Mouse (Mus musculus) neural tube, embryonic 10.5 days (tissue): ENCODE measurements around the gene Ecm2.

Experiments
- DNase-seq: peaks from one replicate; pipeline ENCODE4 v3.0.0-alpha.2; 2017; ENCODE audit warnings: low spot score; ENCODE audit errors: extremely low spot score

The Ecm2 gene

DNA sequence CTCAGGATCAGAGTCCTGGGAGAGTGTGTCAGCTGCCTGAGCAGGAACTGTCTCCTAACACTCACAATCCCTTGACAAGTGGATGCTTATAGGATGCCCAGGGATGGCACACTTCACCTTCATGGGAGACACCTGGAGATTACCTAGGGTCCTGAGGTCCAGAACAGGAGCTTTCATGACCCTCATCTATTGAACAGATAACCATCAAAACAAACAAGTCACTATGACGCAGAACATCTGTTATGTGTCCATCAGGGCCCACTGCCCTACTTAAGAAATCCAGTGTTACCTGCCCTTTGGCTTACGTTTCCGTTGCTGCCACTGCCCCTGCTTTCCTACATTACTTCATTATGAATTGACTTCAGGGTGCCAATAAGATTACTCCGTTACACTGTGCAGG, 1.2 kb downstream of the Ecm2 start:
- no peak for DNase-seq

DNA sequence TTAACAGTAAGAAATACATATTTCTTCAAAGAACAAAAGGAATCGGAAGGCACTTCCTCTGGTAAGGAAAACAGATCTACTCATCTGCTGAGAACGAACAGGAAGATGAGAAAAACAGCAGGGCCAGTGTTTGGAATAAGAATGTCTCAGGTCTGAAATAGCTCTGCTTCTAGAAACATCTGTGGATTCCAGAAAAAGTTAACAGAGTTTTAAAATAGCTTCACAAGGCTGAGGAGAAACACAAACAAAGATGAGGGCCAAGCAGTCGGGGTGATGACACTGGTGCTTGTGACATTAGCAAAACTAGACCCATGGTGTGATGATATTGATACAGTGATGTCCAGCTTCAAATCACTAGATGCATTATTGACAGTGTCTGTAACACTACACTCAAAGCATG, 2.6 kb downstream of the Ecm2 start:
- DNase-seq: no peak

DNA sequence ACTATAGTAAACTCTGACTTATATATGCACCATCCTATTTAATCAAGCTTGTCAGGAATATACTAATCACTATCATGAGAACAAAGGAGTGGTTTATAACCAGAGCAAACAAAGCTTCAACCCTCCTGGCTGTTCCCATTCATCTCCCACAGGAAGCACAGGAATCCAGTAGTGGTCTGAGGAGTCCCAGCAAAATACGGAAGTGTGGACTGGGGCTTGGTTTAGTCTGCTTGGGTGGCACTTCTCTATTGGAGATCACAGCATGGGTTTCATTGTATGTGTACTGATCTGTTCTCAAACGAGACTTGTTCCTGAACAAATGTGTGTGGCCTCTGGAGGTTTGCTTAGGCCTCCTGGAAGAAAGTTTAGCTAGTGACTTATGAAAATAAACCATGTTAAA, 14.2 kb downstream of the Ecm2 start:
- no peak for DNase-seq

DNA sequence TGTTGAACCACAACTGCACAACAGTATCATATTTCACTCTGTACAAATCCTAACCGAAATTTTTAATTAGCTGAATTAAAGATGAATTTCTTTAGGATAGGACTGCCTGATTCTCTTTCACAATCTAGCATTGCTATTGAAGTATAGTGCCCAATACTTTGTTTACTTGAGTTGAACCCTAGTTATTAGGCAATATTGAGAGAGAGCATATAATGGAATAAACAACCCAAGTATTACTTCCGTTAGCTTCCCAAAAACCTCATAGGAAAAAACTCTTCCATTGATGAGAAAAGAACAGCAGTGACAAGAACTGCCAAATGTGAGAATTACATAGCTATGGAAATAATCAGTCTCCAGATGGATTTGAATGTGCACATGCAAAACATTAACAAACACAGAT, 21.6 kb downstream of the Ecm2 start:
- no peak for DNase-seq

DNA sequence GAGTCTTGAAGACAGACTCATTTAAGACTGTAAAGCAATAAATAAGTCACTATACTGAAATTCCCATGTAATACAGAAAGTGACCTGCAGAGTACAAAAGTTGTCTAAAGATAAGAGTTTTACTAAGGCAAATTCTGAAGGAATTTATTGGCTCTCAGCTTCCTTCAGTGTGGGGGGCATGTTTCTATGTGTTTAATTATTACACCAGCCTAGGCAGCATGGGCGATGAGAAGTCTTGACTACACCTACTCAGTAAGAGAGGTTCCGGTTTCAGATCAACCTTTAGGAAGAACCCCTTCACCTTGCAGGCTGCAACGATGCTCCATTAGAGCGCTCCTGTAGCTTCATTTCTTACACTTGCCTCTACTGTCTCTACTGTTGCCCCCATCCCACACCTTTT, 26.0 kb downstream of the Ecm2 start:
- no peak for DNase-seq

DNA sequence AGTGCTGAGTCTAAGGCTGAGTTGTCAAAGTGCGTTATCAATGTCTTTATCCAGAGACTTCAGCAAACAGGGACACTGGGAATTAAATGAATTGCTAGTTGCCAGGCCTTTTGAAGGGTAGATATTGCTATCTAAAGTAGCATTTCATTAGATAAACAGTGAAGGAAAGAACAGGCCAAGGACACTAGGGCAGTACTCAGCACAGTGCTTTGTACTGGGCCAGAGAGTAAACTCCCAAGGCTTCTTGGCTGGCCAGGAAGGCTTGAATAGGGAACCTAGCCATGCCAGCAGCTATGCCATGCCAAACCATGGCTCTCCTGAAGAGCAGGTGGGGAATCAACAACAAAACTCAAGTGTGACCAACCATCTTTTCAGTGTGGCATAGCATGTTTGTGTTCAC, 32.3 kb downstream of the Ecm2 start:
- DNase-seq: no peak

DNA sequence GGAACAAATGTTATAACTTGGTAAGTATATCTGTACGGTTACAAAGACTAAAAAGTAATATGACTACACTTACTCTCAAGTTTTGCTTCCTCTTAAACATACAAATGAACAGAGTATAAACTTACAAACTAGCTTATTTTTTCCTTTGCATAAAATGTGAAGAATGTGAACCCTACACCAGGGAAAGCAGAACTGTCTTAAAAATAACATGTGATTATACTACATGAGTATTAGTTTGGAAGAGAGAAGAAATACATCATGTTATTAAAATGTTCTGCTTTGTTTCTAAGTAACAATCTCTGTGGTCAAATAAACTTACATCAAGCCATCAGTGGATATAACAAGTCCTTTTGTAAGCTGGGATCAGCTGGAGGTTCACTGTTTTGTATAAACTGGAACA, 34.1 kb downstream of the Ecm2 start:
- DNase-seq: no peak

DNA sequence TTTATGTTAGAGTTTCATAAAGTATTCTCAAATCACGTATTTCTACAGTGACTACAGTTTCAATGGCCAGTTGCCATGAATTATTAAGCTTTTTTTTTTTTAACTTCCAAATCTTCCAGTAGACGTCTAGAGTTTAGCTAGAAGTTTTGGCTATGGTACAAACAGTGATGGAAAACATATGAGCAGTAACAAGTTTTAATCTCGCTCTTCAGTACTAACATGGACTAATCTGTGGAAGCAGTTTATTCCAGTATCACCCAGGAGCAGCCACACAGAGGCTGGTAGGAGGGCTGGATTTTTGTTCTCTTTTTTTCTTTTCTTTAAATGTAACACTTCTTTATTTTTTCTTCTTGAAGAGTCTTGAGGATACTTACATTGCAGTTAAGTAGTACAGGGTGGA, 39.7 kb downstream of the Ecm2 start, which contains the start of gene Aspn:
Aspn (plus strand) TSS at position 165 of the 400 bp plus-strand sequence.
- DNase-seq: no peak

DNA sequence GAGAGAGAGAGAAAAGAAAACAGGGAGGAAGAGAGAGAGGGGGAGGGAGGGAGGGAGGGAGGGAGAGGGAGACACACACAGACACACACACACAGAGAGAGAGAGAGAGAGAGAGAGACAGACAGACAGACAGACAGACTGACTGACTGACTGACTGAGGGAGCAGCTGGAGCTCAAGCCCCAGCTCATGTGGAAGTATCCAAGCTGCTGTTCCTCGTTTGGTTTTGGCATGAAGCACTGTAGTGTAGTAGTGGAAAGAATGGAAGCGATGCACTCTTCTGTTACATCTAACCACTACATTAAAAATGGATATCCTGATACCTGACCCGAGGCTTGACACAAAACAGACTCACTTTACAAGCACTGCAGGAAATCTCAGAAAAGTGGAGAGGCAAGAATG, 41.0 kb downstream of the Ecm2 start:
- DNase-seq: no peak

DNA sequence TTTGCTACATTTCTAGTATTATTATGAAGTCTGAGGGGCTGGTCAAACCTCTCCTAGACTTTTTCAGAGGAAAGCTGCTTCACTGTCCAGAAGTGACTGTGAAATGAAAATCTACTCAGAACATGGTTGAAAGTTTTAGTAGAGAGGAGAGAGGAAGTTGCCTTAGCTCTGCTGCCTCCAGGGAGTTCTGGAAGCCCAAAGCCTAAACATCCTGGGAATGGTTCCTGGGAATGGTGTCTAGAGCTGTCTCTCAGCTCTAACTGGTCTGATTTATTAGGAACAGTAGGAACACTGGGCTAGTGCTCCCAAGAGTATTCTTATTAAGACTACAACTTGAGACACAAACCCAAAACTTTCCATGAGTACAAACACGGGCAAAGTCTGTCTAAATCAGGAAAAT, 41.9 kb downstream of the Ecm2 start:
- no peak for DNase-seq

DNA sequence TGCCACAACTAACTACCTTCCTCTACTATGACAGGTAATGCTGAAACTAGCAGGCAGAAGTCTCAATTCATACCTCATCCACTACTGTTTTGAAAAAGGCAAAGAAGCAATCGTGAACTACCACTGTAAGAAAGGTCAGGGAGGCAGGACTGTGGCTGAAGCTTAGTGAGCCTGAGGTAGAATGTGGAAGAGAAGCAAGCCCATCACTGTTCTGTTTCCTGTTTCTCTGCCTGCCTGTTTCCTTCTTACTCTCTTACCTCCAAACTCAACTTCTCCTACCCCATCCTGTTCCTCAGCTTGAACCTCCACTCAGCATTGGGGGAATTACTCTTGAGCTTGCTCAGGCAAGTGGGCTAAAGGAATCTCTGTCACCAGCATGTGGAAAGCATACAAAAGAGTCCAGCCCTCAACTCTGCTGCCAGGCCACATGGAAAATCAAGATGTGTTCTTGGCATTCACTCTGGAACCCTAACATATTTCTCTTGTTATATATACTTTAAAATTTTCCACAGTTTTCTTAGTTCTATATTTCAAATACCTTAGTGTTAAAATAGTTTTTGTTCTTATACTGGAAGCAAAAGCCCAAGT, 43.0 kb downstream of the Ecm2 start:
- no peak for DNase-seq

DNA sequence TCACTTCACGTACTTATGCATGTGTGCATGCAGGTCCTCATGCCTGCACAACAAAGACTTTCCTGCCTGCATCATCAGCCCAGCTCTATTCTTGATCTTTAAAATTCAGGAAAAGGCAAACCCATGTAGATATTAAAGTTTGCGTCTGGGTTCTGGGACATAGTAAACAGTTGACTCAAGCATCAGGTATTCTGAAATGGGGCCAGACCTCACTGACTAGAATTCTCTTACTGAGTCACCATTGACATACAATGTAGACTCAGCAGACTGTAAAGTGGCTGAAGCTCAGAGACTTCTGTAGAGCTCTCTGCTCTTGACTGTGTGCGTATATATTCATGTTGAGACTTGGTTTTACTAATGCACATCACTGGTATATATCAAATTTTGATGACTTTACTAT, 45.0 kb downstream of the Ecm2 start:
- DNase-seq: no peak

DNA sequence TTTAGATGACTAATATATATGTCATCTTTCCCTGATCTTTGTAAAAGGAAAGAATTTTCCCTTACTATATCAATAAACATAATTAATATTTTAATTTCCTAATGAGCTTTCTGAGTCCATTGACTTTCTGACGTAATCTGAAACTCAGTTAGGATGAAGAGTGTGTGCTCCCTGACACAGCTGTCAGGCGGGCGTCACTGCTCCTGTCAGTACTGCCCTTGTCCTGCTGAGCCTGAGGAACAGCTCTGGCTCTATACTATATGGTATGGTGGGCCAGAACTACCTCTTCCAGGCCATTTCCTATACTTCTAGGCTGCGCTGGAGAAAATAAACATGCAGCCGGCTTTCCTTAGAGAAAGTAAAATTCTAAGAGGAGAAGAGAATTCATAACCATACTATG, 49.9 kb downstream of the Ecm2 start:
- no peak for DNase-seq

DNA sequence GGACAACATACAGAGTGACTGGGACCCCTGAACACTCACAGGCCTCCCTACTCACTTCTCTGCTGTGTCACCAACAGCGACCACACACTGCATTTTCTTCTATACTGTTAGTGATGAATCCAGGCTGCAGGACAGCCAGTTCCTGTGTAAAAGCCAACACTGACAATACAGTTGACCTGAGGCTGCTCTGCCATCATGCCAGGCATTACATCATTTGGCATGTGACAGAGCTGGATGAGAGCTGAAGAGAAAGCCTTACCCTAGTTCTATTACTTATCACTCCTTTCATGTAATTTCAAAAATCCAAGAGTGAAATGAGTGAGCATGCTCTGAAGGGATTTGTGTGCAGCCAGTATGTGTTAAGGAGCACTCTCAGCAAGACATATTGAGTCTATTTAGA, 51.6 kb downstream of the Ecm2 start:
- no peak for DNase-seq

DNA sequence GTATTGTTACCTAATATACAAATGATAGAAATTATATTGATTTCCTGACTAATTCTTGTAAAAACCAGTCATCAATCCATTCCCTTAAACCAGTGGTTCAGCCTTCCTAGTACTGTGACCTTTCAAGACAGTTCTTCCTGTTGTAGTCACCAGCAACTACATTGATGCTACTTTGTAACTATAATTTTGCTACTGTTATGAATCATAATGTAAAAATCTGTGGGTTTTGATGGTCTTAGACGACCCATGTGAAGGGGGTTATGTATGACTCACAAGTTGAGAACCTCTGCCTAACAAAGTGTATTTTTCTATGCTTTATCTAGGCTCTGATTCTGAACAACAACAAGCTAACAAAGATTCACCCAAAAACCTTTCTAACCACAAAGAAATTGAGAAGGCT, 52.3 kb downstream of the Ecm2 start:
- DNase-seq: no peak

DNA sequence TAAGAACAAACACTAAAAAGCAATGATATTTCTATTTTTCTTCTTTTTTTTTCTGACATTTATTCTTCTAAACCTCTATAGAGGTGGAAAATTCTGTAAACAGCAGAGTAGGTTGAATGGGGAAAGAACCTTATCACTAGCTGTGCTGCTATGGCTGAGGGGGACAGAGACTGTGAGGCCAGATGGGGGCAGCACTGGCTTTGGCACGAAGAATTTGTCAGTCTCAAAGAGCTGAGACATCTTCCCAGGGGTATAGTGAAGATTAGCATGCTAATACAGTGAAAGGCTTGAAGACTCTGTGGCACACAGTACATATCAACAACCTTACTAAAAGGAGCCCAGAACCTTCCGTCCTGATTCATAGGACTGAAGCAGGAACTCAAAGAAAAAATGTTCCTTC, 54.6 kb downstream of the Ecm2 start:
- no peak for DNase-seq

DNA sequence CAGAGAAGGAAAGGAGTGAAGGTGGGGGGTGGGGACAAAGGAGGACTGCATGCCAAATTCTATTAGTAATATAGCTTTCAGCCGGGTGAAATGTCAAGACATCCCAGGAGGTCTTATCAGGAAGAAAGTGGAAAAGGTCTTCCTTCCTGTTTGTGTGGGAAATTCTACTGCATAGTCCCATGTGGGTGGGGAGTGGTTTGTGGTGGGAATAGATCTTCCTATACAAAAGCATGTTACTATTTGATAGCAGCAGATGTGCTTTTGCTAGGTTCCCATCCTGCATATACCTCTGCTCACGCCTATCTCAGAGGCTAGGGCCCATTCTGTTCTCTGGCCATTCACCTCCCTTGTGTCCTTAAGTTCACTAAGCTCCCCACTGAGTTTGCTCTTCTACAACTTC, 56.3 kb downstream of the Ecm2 start:
- DNase-seq: no peak

DNA sequence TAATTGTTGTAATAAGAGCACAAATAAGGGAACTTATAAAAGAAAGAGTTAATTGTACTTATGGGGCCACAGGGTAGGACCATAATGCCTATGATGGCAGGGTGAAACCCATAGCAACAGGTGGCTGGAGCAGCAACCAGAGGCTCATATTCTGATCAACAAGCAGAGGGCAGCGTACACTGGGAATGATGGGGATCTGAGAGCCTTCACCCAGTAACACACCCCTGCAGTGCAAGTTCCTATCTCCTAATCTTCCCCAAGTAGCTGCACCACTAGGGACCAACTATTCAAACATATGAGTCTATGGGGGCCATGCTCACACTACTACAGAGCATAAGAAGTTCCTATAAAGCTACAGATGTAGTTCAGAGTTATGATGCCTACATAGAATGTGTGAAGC, 59.7 kb downstream of the Ecm2 start:
- DNase-seq: no peak

DNA sequence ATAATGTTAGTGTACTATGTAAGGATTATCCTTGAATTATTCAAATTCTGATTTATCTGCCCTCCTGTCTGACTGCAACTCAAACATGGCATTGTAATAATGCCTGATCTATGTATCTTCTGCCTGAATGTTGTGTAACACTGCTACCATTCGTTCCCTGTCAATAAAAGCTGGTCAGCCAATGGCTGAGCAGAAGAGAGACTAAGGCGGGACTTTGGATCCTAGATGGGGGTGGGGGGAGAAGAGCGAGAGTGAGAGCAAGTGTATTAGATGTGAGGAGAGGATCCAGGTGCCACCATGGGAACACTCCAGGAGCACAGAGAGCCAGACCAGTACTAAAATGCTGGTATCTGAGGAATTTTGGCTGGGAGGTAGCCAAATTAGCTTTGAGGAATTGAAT, 65.8 kb downstream of the Ecm2 start:
- DNase-seq: no peak

DNA sequence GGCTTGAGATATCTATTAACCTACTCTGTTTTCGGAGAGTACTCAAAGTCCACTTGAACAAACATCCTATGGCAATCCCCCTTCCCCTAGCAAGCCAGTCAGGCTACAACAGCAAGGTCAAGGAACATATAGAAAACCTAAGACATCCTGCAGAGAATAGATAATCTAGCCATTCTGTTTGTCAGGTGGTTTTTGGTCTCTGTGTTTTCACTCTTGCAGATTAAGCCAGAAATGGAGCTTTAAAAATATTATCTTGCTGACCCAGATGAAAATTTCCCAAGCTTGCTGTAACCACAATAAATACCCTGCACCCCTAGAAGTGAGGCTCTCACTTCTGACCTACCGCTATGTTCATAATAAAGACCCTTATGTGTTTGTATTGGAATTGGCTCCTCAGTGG, 66.8 kb downstream of the Ecm2 start:
- no peak for DNase-seq

DNA sequence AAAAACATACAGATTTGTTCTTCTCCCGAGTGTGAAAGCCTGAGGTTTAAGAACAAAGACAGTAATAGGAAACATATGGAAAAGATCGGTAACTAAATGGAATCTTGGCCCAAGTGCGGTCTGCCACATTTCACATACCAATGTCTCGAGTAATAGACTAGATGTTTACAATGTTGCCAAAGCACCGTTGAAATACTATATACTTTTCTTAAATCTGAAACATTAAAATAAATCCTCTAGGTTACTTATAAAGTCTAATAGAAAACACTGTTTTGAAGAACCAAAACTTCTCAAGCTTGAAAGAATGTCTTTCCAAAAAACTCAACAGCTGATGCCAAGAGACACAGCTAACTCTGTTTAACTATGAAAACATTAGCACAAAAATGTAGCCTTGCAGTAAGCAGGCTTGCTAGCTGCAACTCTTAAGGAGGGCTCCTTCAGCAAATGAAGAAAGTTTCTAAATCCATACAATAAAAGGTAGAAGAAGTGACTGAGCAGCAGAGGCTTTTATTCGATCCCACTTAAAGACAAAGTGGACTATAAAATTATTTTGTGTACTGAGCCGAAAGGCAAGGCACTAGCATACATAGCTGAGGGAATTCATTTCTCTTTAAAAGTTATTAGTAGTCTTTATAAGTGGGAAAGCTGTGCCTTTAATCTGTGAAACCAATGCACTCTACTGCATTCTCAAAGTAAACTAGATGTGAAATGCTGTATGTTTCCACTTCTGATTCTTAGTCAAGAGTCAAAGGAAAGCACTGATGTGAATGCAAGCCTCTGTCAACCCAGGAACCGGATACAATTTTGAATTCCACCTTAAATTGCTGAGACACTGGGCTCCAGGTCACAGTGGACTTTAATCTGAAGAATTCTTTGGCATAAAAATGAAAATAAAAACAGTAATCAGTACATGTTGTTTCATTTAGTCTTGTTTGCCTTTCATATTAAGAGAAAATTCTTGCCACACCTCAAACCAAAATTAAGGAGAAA, 77.2 kb downstream of the Ecm2 start, which contains the start of gene Omd:
Omd (plus strand) TSS at position 922 of the 990 bp plus-strand sequence.
- no peak for DNase-seq
